Mouse (Mus musculus): ENCODE measurements at regions not wholly inside any gene's neighbourhood (a gene's known extent, or its start where the extent isn't known, plus 50 kb on each side); places are given as distances from the start of the nearest gene placed in this dataset.

DNA sequence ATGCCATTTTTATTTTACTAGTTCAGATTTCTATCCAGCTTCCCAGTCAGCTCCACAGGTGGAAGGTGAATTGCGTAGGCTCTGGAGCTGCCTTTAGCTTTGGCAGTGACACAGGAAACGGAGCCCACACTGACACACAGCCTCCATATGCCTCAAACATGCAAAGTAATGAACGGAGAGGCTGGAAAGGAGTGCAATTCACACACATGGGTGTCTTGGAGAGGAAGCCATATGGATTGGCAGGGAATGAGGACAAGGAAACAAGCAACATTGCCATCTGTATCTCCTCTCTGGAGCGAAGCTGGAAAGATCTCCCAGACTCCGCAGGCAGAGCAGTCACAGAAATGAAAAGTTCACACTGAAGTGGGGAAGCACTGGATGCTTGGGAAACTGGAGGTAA lies 201.6 kb upstream of the 4930452B06Rik start:
- DNase-seq: no peak

DNA sequence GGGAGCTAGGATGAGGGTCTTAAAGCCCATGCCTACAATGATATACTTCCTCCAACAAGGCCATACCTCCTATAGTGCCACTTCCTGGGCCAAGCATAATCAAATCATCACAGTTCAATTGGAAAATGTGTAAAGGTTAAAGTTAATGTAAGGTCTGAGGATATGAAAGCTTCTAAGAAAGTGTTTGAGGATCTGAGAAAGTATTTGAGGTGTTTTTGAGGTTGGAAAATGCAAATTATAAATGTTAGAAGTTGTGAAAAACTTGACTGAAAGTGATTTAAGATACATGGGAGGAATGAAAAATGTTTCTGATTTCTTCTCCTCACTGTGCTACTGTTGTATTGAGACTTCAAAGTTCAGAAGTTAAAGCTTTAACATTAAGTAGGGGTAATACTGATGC lies 185.5 kb upstream of the 4930452B06Rik start:
- DNase-seq: no peak

DNA sequence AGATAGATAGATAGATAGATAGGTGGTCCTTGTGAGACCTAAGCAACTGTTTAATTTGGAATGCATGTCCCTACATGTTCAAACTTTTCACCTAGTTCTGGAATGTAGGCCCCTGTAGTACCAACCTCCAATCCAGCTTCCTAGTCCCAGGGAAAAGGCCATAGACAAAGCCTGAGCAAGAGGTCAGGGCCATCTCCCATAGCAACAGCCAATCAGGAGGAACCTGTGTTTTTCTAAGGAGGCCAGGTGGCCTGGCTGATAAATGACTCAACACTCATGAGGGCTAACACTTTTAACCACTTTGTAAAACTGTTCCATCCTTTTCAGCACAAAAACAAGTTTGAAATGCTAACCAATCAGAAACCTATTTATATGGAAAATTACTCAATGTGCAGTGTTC lies 184.2 kb upstream of the 4930452B06Rik start:
- no peak for DNase-seq

DNA sequence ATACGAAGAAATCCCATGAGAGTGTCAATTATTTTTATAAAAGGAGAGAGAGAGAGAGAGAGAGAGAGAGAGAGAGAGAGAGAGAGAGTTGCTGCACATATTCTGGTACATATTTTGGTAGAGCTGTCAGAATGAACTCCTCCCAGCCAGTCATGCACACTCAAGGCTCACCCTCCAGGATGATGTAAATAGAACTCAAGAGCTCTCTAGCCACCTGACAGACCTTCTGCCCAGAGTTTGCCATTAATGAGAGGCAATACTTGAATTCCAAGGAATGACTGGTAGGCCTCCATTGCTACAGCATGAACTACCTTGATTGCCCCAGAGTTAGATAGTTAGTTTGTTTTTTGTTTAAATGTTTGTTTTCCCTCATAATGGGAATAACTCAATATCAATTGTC lies 167.5 kb upstream of the 4930452B06Rik start:
- no peak for DNase-seq

DNA sequence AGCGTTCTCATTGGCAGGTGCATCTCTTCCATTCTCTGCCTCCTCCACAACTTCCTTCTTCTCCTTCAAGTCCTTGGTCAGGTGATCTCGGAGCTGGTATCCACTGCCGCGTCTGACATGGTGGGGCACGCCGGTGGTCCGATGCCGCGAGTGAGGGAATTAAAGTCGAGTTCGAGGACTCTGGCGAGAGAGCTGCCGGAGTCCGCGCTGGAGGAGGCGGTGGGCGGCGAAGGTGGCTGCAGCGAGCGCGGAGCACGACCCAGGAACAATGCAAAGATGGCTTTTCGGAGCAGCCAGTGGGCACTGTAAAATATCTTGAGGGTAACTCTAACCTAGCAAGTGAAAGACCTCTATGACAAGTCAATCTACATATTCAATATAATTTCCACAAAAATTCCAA lies 134.2 kb upstream of the 4930452B06Rik start:
- DNase-seq: peak; percentile 12

DNA sequence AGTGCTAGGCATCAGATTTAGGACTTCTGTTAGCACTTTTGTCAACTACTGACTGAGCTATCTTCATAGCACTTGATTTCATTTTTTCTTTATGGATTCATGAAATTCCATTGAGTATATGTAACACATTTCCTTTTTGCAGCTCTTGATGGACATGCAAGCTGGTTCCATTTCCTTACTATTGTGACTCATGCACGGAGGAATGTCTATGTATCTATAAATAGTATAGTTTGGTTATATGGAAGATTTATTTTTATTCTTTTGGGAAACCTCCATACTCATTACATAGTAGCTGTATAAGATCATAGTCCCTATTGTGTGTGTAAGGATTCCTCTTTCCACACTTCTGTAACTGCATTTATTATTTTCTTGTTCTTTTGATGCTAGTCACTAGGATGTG lies 123.3 kb upstream of the 4930452B06Rik start:
- no peak for DNase-seq

DNA sequence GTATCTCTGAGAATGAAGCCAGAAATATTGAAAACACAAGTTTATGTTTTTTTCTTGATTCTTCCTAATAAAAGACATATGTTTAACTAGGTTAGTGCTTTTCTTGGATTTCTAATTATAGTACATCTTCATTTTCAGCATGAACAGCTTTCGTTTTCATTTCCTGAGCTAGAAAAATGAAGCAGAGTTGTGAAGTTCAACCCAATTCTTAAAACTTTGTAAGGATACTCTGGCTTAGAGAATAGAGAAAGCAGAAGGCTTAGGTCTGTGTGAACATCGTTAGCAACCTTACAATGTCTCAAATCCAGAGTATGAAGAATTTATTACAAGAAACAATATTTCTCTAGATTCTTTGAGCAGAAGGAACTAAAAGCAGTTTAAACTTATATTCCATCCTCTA lies 94.5 kb upstream of the 4930452B06Rik start:
- no peak for DNase-seq

DNA sequence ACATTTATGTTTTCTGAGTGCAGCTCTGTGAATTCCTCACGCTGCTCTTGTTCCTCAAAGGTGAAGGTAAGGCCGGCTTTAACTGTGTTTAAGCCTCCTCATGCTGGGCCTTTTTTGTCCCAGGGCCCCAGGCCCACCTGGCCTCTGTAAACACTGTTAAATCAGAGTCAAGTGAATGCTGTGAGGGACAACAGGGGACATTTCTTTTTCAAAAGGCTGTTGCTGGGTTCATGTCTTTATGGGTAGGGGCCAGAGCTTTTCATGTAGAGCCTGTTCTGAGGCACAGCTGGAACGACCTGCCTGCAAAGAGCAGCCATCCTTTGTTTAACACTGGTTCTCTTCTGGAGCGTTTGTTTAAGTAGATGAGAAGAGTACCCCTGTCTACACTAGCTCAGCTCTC lies 70.8 kb upstream of the 4930452B06Rik start:
- no peak for DNase-seq

DNA sequence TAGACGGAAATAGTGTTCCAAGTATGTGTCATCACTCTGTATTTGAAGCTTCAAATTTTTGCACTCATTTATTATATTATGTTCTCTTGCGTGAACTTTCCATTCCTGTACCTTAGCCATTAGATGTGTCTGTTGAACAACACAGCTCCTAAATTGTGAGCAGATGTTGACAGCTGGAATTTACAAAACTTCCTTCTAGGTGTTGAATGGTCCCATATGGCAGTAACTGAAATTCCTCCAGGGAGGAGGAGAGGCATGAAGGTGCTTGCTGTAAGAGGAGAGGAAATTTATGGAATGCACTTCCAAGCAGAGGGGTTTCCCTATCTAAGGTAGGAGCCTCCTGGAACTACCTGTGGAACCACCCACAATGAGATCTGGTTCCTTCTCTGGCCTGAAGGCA lies 67.2 kb upstream of the 4930452B06Rik start:
- no peak for DNase-seq

DNA sequence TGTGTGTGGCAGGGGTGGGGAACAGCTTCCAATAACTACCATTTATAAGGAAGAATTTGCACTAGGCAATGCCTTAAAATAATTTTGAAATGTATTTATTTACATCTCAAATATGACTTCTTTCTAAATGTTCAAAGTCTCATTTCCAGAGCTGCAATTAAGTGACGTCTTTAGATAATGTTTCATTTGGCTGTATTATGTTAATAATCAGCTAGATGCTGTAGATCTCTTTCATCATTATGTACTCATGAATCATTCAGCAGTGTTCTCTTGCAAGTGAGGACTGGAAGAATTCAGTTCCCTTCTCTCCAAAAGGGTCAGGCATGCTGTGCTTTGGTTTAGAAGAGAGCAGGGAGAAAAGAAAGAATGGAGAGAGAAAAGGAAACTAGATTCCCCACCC lies 61.3 kb upstream of the 4930452B06Rik start:
- no peak for DNase-seq

Measured in cerebellum, adult 11 months (tissue).